Mouse (Mus musculus): Measurements from ENCODE around the gene Irx4. TPM values are rescaled to one million over a fixed set of nuclear protein-coding genes. Genes with fewer than 3 reads are reported as not detected.

Gene Irx4
- polyA plus RNA-seq, 1 experiment from 2014 or later = 2.2 TPM

GRCm38 (mm10) chr13:73267551-73267950 lies 7.3 kb downstream of the Irx4 start:
- Histone ChIP-seq H3K27ac (ENCODE audit: low read depth, low read length) (no peak overlapping the region), H3K36me3 (ENCODE audit: control insufficient read depth, insufficient read depth, low read length) (no peaks in the 10 kb centered on the region), H3K9me3 (ENCODE audit: control insufficient read depth, low read length) (no peaks in the 10 kb centered on the region), H3K27me3 (ENCODE audit: control insufficient read depth, insufficient read depth, low read length) (peaks cover 97% of the 10 kb centered on the region), H3K4me2 (ENCODE audit: low read depth) (no peak overlapping the region), H3K4me1 (ENCODE audit: control insufficient read depth, insufficient read depth, low read length) (peaks cover 18% of the 10 kb centered on the region), H3K4me3 (ENCODE audit: low read depth, low read length) (no peak overlapping the region), H3K9ac (ENCODE audit: low read length) (no peak overlapping the region)
- WGBS = 7% methylated on average over 10 of the region's 10 CpGs
- ATAC-seq (ENCODE audit: insufficient read depth, low FRiP score, low TSS enrichment) (no peak), DNase-seq (ENCODE audit: low spot score) (no peak)

DNA sequence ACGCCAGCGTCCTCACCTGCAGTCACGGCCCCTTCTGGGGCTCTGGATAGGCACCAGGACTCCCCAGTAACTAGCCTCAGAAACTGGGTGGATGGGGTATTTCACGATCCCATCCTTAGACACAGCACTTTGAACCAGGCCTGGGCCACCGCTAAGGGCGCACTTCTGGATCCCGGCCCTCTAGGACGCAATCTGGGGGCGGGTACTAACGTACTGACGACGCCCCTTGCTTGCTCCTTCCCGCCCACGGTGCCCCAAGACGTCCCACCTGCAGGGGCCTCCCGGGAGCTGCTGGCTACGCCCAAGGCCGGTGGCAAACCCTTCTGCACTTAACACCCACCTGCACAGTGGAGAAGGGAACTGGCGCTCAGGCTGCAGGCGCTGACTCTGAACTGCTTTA lies 8.4 kb downstream of the Irx4 start:
- H3K4me2 ChIP-seq (ENCODE audit: low read depth) = no peak overlapping the region
- no peaks in the 10 kb centered on the region for H3K9me3 ChIP-seq (ENCODE audit: control insufficient read depth, low read length)
- WGBS = under 1% methylated on average over 20 of the region's 20 CpGs
- H3K4me3 ChIP-seq (ENCODE audit: low read depth, low read length) = no peak overlapping the region
- no peak overlapping the region for H3K27ac ChIP-seq (ENCODE audit: low read depth, low read length)
- H3K9ac ChIP-seq (ENCODE audit: low read length) = no peak overlapping the region
- DNase-seq (ENCODE audit: low spot score) (no peak), ATAC-seq (ENCODE audit: insufficient read depth, low FRiP score, low TSS enrichment) (no peak)
- peaks cover 10% of the 10 kb centered on the region for H3K4me1 ChIP-seq (ENCODE audit: control insufficient read depth, insufficient read depth, low read length)
- peaks cover 99% of the 10 kb centered on the region for H3K27me3 ChIP-seq (ENCODE audit: control insufficient read depth, insufficient read depth, low read length)
- no peaks in the 10 kb centered on the region for H3K36me3 ChIP-seq (ENCODE audit: control insufficient read depth, insufficient read depth, low read length)

GRCm38 (mm10) chr13:73269251-73269650 lies 9.0 kb downstream of the Irx4 start:
- Histone ChIP-seq H3K27me3 (ENCODE audit: control insufficient read depth, insufficient read depth, low read length) (peaks cover 99% of the 10 kb centered on the region), H3K36me3 (ENCODE audit: control insufficient read depth, insufficient read depth, low read length) (no peaks in the 10 kb centered on the region), H3K4me2 (ENCODE audit: low read depth) (no peak overlapping the region), H3K27ac (ENCODE audit: low read depth, low read length) (no peak overlapping the region), H3K4me1 (ENCODE audit: control insufficient read depth, insufficient read depth, low read length) (peaks cover 6% of the 10 kb centered on the region; the same call in 1 of the 2 replicates), H3K9me3 (ENCODE audit: control insufficient read depth, low read length) (no peaks in the 10 kb centered on the region), H3K4me3 (ENCODE audit: low read depth, low read length) (no peak overlapping the region), H3K9ac (ENCODE audit: low read length) (no peak overlapping the region)
- ATAC-seq (ENCODE audit: insufficient read depth, low FRiP score, low TSS enrichment) = no peak
- DNase-seq (ENCODE audit: low spot score) = no peak
- WGBS = 4% methylated on average over 15 of the region's 15 CpGs

DNA sequence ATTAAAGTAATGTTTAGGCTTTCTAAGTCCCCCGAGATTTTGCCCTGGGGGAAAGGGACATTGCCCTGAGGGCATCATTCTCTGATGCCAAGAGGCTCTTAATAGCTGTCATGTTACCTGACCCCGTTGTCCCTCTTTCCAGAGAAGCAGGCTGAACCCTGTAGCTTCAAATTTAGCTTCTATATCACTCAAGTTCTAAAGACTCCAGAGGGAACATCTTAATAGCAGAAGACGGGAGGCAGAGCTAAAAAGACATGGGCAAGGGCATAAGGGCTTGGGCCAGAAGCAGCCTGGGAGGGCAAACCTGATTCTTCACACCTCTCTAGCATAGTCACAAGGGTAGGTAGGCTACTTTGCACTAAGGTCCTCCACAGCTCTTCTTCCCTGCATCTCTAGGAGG lies 9.6 kb downstream of the Irx4 start:
- DNase-seq (ENCODE audit: low spot score) = no peak
- Histone ChIP-seq H3K9me3 (ENCODE audit: control insufficient read depth, low read length) (no peaks in the 10 kb centered on the region), H3K4me2 (ENCODE audit: low read depth) (no peak overlapping the region), H3K27me3 (ENCODE audit: control insufficient read depth, insufficient read depth, low read length) (peaks cover 93% of the 10 kb centered on the region), H3K36me3 (ENCODE audit: control insufficient read depth, insufficient read depth, low read length) (no peaks in the 10 kb centered on the region), H3K27ac (ENCODE audit: low read depth, low read length) (no peak overlapping the region), H3K4me3 (ENCODE audit: low read depth, low read length) (no peak overlapping the region), H3K9ac (ENCODE audit: low read length) (no peak overlapping the region), H3K4me1 (ENCODE audit: control insufficient read depth, insufficient read depth, low read length) (peaks cover 6% of the 10 kb centered on the region; the same call in 1 of the 2 replicates)
- 9% methylated on average over 3 of the region's 3 CpGs for WGBS
- ATAC-seq (ENCODE audit: insufficient read depth, low FRiP score, low TSS enrichment) = no peak

DNA sequence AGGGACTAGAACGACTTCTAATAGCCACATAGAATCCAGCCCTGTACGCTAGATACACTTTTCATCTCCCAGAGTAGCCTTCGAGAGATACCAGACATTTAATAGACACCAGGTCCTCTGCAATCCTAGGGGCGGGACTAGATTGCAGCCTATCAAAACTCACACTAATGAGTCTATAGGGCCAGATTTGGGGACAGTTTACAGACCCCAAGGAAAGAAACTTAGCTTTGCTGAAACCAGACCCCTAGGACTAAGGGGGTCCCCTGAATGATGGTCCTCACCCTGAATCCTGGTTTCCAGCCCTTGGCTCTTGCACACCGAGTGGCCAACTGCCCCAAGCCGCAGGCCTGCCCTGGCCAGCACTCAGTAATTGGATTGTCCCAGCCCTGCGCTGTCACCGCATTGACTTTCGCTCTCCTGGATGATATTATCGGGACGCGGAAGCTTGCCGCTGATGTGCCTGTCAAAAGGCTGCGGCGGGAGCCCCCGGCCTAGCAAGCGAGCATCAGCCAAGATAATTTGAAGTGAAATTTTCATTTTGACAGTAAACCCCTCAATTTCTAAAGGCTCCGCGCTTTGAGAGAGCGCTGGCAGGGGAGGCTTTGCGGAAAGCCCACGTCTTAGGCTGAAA lies 10.3 kb downstream of the Irx4 start:
- H3K9ac ChIP-seq (ENCODE audit: low read length) = no peak overlapping the region
- 6% methylated on average over 22 of the region's 22 CpGs for WGBS
- H3K27ac ChIP-seq (ENCODE audit: low read depth, low read length) = no peak overlapping the region
- no peaks in the 10 kb centered on the region for H3K36me3 ChIP-seq (ENCODE audit: control insufficient read depth, insufficient read depth, low read length)
- peak overlapping the region; percentile 40 for H3K4me2 ChIP-seq (ENCODE audit: low read depth)
- peaks cover 6% of the 10 kb centered on the region; the same call in 1 of the 2 replicates for H3K4me1 ChIP-seq (ENCODE audit: control insufficient read depth, insufficient read depth, low read length)
- peaks cover 87% of the 10 kb centered on the region for H3K27me3 ChIP-seq (ENCODE audit: control insufficient read depth, insufficient read depth, low read length)
- DNase-seq (ENCODE audit: low spot score) = peak; percentile 49
- H3K9me3 ChIP-seq (ENCODE audit: control insufficient read depth, low read length) = no peaks in the 10 kb centered on the region
- ATAC-seq (ENCODE audit: insufficient read depth, low FRiP score, low TSS enrichment) = no peak
- no peak overlapping the region for H3K4me3 ChIP-seq (ENCODE audit: low read depth, low read length)

GRCm38 (mm10) chr13:73271336-73272242 lies 11.3 kb downstream of the Irx4 start:
- peak overlapping the region; percentile 40 for H3K4me2 ChIP-seq (ENCODE audit: low read depth)
- H3K4me1 ChIP-seq (ENCODE audit: control insufficient read depth, insufficient read depth, low read length) = peaks cover 6% of the 10 kb centered on the region; the same call in 1 of the 2 replicates
- no peaks in the 10 kb centered on the region for H3K9me3 ChIP-seq (ENCODE audit: control insufficient read depth, low read length)
- WGBS = under 1% methylated on average over 53 of the region's 53 CpGs
- peak; percentile 46 for DNase-seq (ENCODE audit: low spot score)
- no peak overlapping the region for H3K27ac ChIP-seq (ENCODE audit: low read depth, low read length)
- no peaks in the 10 kb centered on the region for H3K36me3 ChIP-seq (ENCODE audit: control insufficient read depth, insufficient read depth, low read length)
- no peak overlapping the region for H3K9ac ChIP-seq (ENCODE audit: low read length)
- peaks cover 77% of the 10 kb centered on the region for H3K27me3 ChIP-seq (ENCODE audit: control insufficient read depth, insufficient read depth, low read length)
- H3K4me3 ChIP-seq (ENCODE audit: low read depth, low read length) = peak overlapping the region; percentile 24
- ATAC-seq (ENCODE audit: insufficient read depth, low FRiP score, low TSS enrichment) = no peak; the same call in 1 of the 2 replicates

DNA sequence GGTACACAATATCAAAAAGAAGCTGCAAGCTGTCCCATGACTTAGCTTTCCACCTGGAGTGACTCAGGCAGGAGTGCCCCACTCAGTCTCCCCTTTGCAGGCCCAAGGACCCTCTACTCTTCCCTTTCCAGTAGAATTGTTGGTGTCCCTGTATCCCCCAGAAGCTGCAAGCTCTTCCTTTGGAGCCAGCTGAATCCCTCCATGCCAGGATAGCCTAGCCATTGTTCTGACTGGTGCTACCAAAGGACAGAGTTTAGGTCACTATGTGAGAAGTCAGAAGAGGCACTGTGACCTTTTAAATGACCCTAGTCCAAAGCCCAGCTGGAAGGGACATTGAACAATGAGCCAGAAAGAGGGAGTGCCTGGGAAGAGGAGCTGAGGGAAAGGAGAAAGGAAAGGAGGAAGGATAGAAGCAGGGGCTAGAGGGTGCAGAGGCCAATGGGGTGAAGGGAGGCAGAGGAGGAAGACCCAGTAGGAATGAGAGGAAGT lies 12.6 kb downstream of the Irx4 start:
- Histone ChIP-seq H3K9me3 (ENCODE audit: control insufficient read depth, low read length) (no peaks in the 10 kb centered on the region), H3K4me2 (ENCODE audit: low read depth) (no peak overlapping the region), H3K27ac (ENCODE audit: low read depth, low read length) (no peak overlapping the region), H3K9ac (ENCODE audit: low read length) (no peak overlapping the region), H3K36me3 (ENCODE audit: control insufficient read depth, insufficient read depth, low read length) (no peaks in the 10 kb centered on the region), H3K4me1 (ENCODE audit: control insufficient read depth, insufficient read depth, low read length) (peaks cover 6% of the 10 kb centered on the region; the same call in 1 of the 2 replicates), H3K27me3 (ENCODE audit: control insufficient read depth, insufficient read depth, low read length) (peaks cover 65% of the 10 kb centered on the region), H3K4me3 (ENCODE audit: low read depth, low read length) (no peak overlapping the region)
- DNase-seq (ENCODE audit: low spot score) (no peak), ATAC-seq (ENCODE audit: insufficient read depth, low FRiP score, low TSS enrichment) (no peak)

- Histone ChIP-seq H3K36me3 (ENCODE audit: control insufficient read depth, insufficient read depth, low read length) (no peaks in the 10 kb centered on the region), H3K4me3 (ENCODE audit: low read depth, low read length) (no peak overlapping the region), H3K9me3 (ENCODE audit: control insufficient read depth, low read length) (no peaks in the 10 kb centered on the region), H3K4me2 (ENCODE audit: low read depth) (no peak overlapping the region), H3K4me1 (ENCODE audit: control insufficient read depth, insufficient read depth, low read length) (peaks cover 6% of the 10 kb centered on the region; the same call in 1 of the 2 replicates), H3K9ac (ENCODE audit: low read length) (no peak overlapping the region), H3K27me3 (ENCODE audit: control insufficient read depth, insufficient read depth, low read length) (peaks cover 58% of the 10 kb centered on the region), H3K27ac (ENCODE audit: low read depth, low read length) (no peak overlapping the region)
- ATAC-seq (ENCODE audit: insufficient read depth, low FRiP score, low TSS enrichment) (no peak), DNase-seq (ENCODE audit: low spot score) (no peak)
- WGBS = 64% methylated on average over 1 of the region's 1 CpGs
These were observed 13.3 kb downstream of the Irx4 start for GRCm38 (mm10) chr13:73273536-73273935.
